Mouse (Mus musculus) embryonic facial prominence, embryonic 15.5 days (tissue): Measurements from ENCODE around the gene Lhfpl2. TPM values are rescaled to one million over a fixed set of nuclear protein-coding genes. Genes with fewer than 3 reads are reported as not detected.
A peak's percentile ranks its signal among the peaks of the same experiment; 100 is the strongest.
"Not testable (repeated sequence)": the region's sequence is repeated elsewhere in the genome, so short reads cannot be mapped to it uniquely, and the experiment has no call there.

Experiments used
- ATAC-seq: fragments of 200-750 bp; cut with Nextera tagmentation; 2 replicates; pipeline ENCODE4 v1.8.0; 2017; ENCODE audit warnings: low read depth, moderate TSS enrichment; ENCODE audit not compliant: insufficient number of reproducible peaks, low FRiP score, low TSS enrichment
- H3K27ac ChIP-seq: fragments of 300-500 bp; sonication (generic); replicated peaks from 2 replicates; pipeline ENCODE4 v1.5.1; 2015; ENCODE audit warnings: mild to moderate bottlenecking, inconsistent platforms
- H3K27me3 ChIP-seq: fragments of 300-500 bp; sonication (generic); 2 replicates; pipeline ENCODE4 v1.6.1; 2015; ENCODE audit warnings: inconsistent platforms
- H3K36me3 ChIP-seq: fragments of 300-500 bp; sonication (generic); 2 replicates; pipeline ENCODE4 v1.6.1; 2015; ENCODE audit warnings: mild to moderate bottlenecking, inconsistent platforms
- H3K4me1 ChIP-seq: fragments of 300-500 bp; sonication (generic); 2 replicates; pipeline ENCODE4 v1.6.1; 2015; ENCODE audit warnings: inconsistent platforms
- H3K4me2 ChIP-seq: fragments of 300-500 bp; sonication (generic); replicated peaks from 2 replicates; pipeline ENCODE4 v1.6.1; 2015; ENCODE audit warnings: mild to moderate bottlenecking, inconsistent platforms
- H3K4me3 ChIP-seq: fragments of 300-500 bp; sonication (generic); replicated peaks from 2 replicates; pipeline ENCODE4 v1.5.1; 2015; ENCODE audit warnings: mild to moderate bottlenecking, inconsistent platforms
- H3K9ac ChIP-seq: fragments of 300-500 bp; sonication (generic); 2 replicates; pipeline ENCODE4 v1.6.1; 2015; ENCODE audit warnings: inconsistent platforms
- H3K9me3 ChIP-seq: fragments of 300-500 bp; sonication (generic); replicated peaks from 2 replicates; pipeline ENCODE4 v1.6.1; 2016; ENCODE audit warnings: inconsistent platforms
- WGBS: fragments of 180-500 bp; shearing (Covaris S2); methylation state at CpG from one replicate; pipeline ENCODE4 v1.1.7; 2015; 5-methylcytosine and 5-hydroxymethylcytosine counted together
- polyA plus RNA-seq: library from polyadenylated mRNA; unstranded; fragments of >200 nt; fragmentation: Nextera tagmentation; extraction: Ambion mirVana; gene quantifications from 2 replicates; pipeline ENCODE4 v1.2.1, GENCODE M21; 2015

The Lhfpl2 gene
- 77.0 and 91.6 TPM in 2 replicates for polyA plus RNA-seq

- Histone ChIP-seq H3K4me3 (peak within 1 kb of the TSS; percentile 85), H3K36me3 (no peaks in the 10 kb centered on the region), H3K4me1 (peaks cover 28% of the 10 kb centered on the region), H3K9ac (peak within 1 kb of the TSS; percentile 84), H3K4me2 (peak within 1 kb of the TSS; percentile 87), H3K27me3 (no peaks in the 10 kb centered on the region), H3K27ac (peak within 1 kb of the TSS; percentile 94), H3K9me3 (no peaks in the 10 kb centered on the region)
- WGBS: under 1% methylated on average over 80 of the region's 85 CpGs
- peak; percentile 86 for ATAC-seq
These were observed at the start of gene Lhfpl2 for GRCm38 (mm10) chr13:94057563-94058560. Gene Lhfpl2, plus strand, starts transcription at chr13:94057796.

- Histone ChIP-seq H3K27ac (peak overlapping the region; percentile 51), H3K27me3 (no peaks in the 10 kb centered on the region), H3K9ac (no peak overlapping the region), H3K36me3 (no peaks in the 10 kb centered on the region), H3K4me3 (no peak overlapping the region), H3K4me2 (no peak overlapping the region), H3K4me1 (peaks cover 7% of the 10 kb centered on the region; the same call in 1 of the 2 replicates), H3K9me3 (no peaks in the 10 kb centered on the region)
- 51% methylated on average over 4 of the region's 4 CpGs for WGBS
- ATAC-seq: peak; percentile 60; the same call in 1 of the 2 replicates
These were observed 45.5 kb upstream of the Lhfpl2 start for GRCm38 (mm10) chr13:94011996-94012575.

- WGBS: 80% methylated on average over 10 of the region's 10 CpGs
- ATAC-seq: no peak
- no peaks in the 10 kb centered on the region for H3K9me3 ChIP-seq
- H3K36me3 ChIP-seq: no peaks in the 10 kb centered on the region
- H3K4me1 ChIP-seq: peaks cover 2% of the 10 kb centered on the region; the same call in 1 of the 2 replicates
- H3K27me3 ChIP-seq: no peaks in the 10 kb centered on the region
- no peak overlapping the region for H3K4me2 ChIP-seq
- H3K27ac ChIP-seq: no peak overlapping the region
- no peak overlapping the region for H3K9ac ChIP-seq
- no peak overlapping the region for H3K4me3 ChIP-seq
These were observed 43.6 kb upstream of the Lhfpl2 start for GRCm38 (mm10) chr13:94013986-94014385.

- ATAC-seq: not testable (repeated sequence)
These were observed 33.0 kb upstream of the Lhfpl2 start for GRCm38 (mm10) chr13:94024575-94024974.

GRCm38 (mm10) chr13:94029147-94029546 lies 28.4 kb upstream of the Lhfpl2 start:
- peak overlapping the region; percentile 74 for H3K27ac ChIP-seq

More at GRCm38 (mm10) chr13:94024575-94024974, 33.0 kb upstream of the Lhfpl2 start:
- 72% methylated on average over 10 of the region's 13 CpGs for WGBS
- H3K4me3 ChIP-seq, H3K9ac ChIP-seq, H3K27ac ChIP-seq, H3K27me3 ChIP-seq, H3K4me2 ChIP-seq, H3K36me3 ChIP-seq, H3K9me3 ChIP-seq: not testable (repeated sequence)
- H3K4me1 ChIP-seq: peaks cover 19% of the 10 kb centered on the region

GRCm38 (mm10) chr13:94030551-94030950 lies 27.0 kb upstream of the Lhfpl2 start:
- Histone ChIP-seq H3K4me3 (no peak overlapping the region), H3K9me3 (no peaks in the 10 kb centered on the region), H3K27me3 (no peaks in the 10 kb centered on the region), H3K4me1 (peaks cover 19% of the 10 kb centered on the region), H3K9ac (no peak overlapping the region), H3K4me2 (no peak overlapping the region), H3K36me3 (no peaks in the 10 kb centered on the region), H3K27ac (no peak overlapping the region)
- 83% methylated on average over 2 of the region's 2 CpGs for WGBS
- no peak for ATAC-seq

More at GRCm38 (mm10) chr13:94029147-94029546, 28.4 kb upstream of the Lhfpl2 start:
- 41% methylated on average over 10 of the region's 10 CpGs for WGBS
- H3K4me1 ChIP-seq: peaks cover 19% of the 10 kb centered on the region
- H3K4me2 ChIP-seq: no peak overlapping the region
- ATAC-seq: peak; percentile 65; the same call in 1 of the 2 replicates
- H3K9me3 ChIP-seq: no peaks in the 10 kb centered on the region
- H3K27me3 ChIP-seq: no peaks in the 10 kb centered on the region
- no peaks in the 10 kb centered on the region for H3K36me3 ChIP-seq
- H3K9ac ChIP-seq: no peak overlapping the region
- no peak overlapping the region for H3K4me3 ChIP-seq

GRCm38 (mm10) chr13:94037313-94038051 lies 20.1 kb upstream of the Lhfpl2 start:
- 40% methylated on average over 6 of the region's 6 CpGs for WGBS
- Histone ChIP-seq H3K9ac (no peak overlapping the region), H3K4me3 (no peak overlapping the region), H3K4me1 (0 out of 2 replicates have a peak, but pooled peaks cover 7% of the 10 kb centered on the region), H3K36me3 (no peaks in the 10 kb centered on the region), H3K27ac (peak overlapping the region; percentile 71), H3K9me3 (no peaks in the 10 kb centered on the region), H3K27me3 (no peaks in the 10 kb centered on the region), H3K4me2 (no peak overlapping the region)
- ATAC-seq: no peak

GRCm38 (mm10) chr13:94038052-94038340 lies 19.6 kb upstream of the Lhfpl2 start:
- Histone ChIP-seq H3K4me2 (no peak overlapping the region), H3K9ac (no peak overlapping the region), H3K36me3 (no peaks in the 10 kb centered on the region), H3K4me1 (0 out of 2 replicates have a peak, but pooled peaks cover 7% of the 10 kb centered on the region), H3K4me3 (no peak overlapping the region), H3K9me3 (no peaks in the 10 kb centered on the region), H3K27ac (peak overlapping the region; percentile 71), H3K27me3 (no peaks in the 10 kb centered on the region)
- ATAC-seq: no peak
- 28% methylated on average over 2 of the region's 2 CpGs for WGBS

- H3K4me1 ChIP-seq: no peaks in the 10 kb centered on the region
- 57% methylated on average over 7 of the region's 7 CpGs for WGBS
- H3K9me3 ChIP-seq: no peaks in the 10 kb centered on the region
- no peaks in the 10 kb centered on the region for H3K27me3 ChIP-seq
- H3K36me3 ChIP-seq: no peaks in the 10 kb centered on the region
- ATAC-seq: no peak
- H3K4me2 ChIP-seq: no peak overlapping the region
- no peak overlapping the region for H3K4me3 ChIP-seq
- H3K9ac ChIP-seq: no peak overlapping the region
- H3K27ac ChIP-seq: no peak overlapping the region
These were observed 7.6 kb upstream of the Lhfpl2 start for GRCm38 (mm10) chr13:94050036-94050435.

- no peak for ATAC-seq
- WGBS: 83% methylated on average over 3 of the region's 3 CpGs
- no peaks in the 10 kb centered on the region for H3K36me3 ChIP-seq
These were observed 6.8 kb upstream of the Lhfpl2 start for GRCm38 (mm10) chr13:94050782-94051181.

More at GRCm38 (mm10) chr13:94050782-94051181, 6.8 kb upstream of the Lhfpl2 start:
- Histone ChIP-seq H3K4me2 (no peak overlapping the region), H3K4me3 (no peak overlapping the region), H3K9me3 (no peaks in the 10 kb centered on the region), H3K27me3 (no peaks in the 10 kb centered on the region), H3K4me1 (no peaks in the 10 kb centered on the region), H3K9ac (no peak overlapping the region), H3K27ac (no peak overlapping the region)
